Mouse (Mus musculus) heart, postnatal 14 days (tissue): ENCODE results near the gene Hspb9. TPM values are rescaled to one million over a fixed set of nuclear protein-coding genes. Genes with fewer than 3 reads are reported as not detected.

Experiments
- DNase-seq, 2 experiments: peaks; one replicate each; pipeline ENCODE4 v3.0.0; 2021 to 2022
- intact Hi-C: fragments of 180-260 bp; cut with DNase I; formaldehyde crosslinking; loops from one replicate; pipeline ENCODE4 v1.15.1; 2025
- long read RNA-seq, 2 experiments: library from polyadenylated mRNA; stranded (forward); transcript quantifications; one replicate each; pipeline ENCODE4 v2.0.0; 2021
- total RNA-seq, 2 experiments: library from RNA; stranded (reverse); gene quantifications; 2 replicates each; pipeline ENCODE4 v1.2.3; 2021

The Hspb9 gene
- total RNA-seq, result not detected
- long read RNA-seq, experiment 1, result 0 reads
- long read RNA-seq, experiment 2, result 0 reads

DNA sequence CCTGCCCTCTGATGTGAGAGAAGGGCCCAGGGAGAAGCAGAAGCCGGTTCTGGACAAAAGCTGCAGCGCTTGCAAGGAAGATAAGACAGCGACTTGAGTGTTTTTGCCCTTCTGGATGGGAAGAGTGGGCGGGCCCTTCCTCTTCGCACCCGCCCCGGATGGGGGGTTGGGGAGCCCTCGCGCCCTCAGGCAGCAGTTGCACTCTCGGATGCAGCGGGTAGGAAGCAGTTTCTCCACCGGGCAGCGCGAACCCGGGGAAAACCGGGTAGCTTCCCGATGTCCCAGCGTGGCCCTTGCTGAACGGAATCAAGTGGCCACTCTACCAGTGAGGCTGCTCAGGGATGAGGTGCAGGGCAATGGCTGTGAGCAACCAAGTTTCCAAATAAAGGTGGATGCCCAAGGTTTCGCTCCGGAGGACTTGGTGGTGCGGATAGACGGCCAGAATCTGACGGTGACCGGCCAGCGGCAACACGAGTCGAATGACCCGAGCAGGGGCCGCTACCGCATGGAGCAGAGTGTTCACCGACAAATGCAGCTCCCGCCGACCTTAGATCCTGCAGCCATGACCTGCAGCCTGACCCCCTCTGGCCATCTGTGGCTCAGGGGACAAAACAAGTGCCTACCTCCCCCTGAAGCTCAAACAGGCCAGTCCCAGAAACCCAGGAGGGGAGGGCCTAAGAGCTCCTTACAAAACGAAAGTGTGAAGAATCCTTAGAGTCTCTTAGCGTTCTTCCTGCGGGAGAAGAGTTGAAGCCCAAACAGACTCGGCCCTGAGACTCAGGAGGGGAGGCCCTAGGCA lies at the start of gene Hspb9:
Gene Hspb9, plus strand, starts transcription at position 116 of the 799 bp plus-strand sequence.
- DNase-seq, result peak; percentile 77 to 78
- intact Hi-C loops, result loop anchor here (1.0 to 5.0 kb wide), 4 partner anchors 31 to 348 kb away; no protein-coding TSS in a partner anchor

DNA sequence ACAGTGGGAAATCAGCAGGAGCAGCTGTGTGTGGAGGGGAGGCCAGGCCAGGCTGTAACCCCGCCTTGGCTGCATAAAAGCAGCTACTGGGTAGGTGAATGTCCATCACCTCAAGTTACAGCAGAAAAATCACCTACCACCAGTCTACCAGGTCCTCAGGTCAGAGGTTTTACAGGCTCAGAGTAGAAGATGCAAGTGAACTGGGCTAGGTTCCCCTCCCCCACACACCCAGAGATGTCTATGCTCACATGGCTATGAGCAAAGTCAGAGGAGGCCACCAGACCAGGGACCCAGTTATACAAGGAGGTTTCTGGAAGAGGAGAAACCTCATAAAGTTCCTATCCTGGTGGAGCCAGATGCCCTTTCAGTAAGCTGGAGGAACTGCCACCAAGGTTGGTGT lies 42.6 kb upstream of the Hspb9 start:
- DNase-seq, result no peak
- intact Hi-C loops, result no loop called here

DNA sequence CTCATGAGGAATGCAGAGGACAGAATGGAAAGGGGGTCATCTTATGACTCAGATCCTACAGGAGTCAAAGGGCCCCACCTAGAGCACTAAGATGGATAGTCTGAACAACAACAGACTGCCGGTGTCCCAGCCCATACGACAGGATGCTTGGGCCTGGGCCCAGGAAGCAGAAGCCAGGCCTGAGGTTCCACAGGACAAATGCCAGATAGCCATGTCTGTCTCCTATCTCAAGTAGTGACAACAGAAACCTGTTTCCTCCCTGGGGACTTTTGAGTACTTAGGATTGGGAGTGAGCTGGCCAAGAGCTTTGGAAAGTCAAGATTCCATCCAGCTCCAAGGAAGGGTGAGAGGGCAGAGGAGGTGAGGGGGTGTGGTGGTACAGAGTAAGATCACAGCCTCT lies 41.7 kb upstream of the Hspb9 start:
- intact Hi-C loops, result no loop called here
- peak; percentile 39 to 63 for DNase-seq

DNA sequence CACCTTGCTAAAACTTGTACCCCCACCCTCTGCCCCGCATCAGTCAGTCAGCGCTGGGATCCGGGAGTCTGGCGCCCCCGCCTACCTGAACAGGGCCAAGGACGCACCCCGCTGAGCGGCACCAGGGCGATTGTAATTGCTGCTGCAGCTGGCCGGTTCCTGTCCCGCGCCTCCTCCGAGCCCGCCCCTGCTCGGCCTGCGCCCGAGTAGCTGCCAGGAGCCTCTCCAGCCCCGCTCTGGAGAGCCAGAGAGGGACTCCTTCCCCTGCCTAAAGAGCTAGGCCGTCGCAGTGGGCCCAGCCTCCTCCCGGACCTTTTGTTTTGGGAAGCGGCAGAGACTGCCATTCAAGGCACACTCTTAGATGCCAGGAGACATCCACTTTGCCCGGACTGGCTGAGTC lies 40.5 kb upstream of the Hspb9 start:
- DNase-seq, result peak; percentile 68 to 74
- intact Hi-C loops, result no loop called here

DNA sequence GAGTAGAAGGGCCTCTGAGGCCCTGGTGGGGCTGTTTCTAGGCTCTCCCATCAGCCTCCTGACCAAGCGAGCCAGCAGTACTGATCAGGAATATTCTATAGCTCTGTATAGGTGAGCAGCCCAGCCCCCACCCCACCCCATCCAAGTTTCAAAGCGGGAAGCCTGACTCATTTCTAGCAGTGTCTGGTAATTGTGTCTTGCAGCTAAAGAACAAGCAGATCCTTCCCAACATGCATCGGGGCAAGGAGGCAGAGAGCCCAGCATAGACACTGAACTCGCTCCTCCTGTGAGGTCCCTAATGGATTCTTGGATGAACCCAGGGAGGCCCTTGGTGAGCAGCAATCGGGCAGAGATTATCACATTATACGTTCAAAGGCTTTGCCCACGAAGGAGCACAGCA lies 35.8 kb upstream of the Hspb9 start:
- intact Hi-C loops, result no loop called here
- no peak for DNase-seq

DNA sequence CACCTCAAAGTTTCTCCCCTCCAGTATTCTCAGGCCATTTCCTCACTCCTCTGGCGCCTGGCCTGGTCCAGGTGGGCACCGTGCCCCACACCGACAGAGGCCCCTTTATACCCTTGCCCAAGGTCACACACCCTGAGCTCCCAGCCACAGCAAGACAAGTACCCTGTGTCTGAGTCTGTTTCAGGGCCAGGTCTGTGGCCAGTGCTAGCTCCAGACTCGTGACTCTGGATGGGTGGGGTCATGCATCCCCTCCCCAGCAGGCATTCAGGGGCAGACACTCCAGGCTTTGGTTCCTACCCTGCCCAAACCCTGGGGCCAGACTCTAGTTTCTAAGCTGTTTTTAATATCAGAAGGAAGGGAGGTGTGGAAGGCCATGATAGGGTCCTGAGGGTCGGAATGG lies 31.8 kb upstream of the Hspb9 start:
- no peak for DNase-seq
- intact Hi-C loops, result no loop called here

DNA sequence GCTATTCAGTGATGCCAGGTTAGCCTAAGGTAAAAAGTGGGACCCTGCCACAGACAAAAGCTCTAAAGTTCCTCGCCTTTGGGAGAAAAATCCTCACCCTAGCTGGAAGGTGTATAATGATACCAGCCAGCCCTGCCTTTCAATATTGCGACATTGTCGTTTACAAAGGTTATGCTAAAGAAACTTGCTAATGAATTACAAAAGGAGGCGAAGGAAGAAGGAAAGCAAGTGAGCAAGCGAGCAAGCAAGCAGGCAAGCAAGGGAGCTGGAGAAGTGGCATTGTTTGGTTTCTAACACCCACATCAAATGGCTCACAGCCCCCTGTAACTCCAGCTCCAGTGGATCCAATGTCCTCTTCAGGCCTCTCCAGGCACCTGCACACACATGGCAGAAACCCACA lies 31.1 kb upstream of the Hspb9 start:
- intact Hi-C loops, result no loop called here
- no peak for DNase-seq

DNA sequence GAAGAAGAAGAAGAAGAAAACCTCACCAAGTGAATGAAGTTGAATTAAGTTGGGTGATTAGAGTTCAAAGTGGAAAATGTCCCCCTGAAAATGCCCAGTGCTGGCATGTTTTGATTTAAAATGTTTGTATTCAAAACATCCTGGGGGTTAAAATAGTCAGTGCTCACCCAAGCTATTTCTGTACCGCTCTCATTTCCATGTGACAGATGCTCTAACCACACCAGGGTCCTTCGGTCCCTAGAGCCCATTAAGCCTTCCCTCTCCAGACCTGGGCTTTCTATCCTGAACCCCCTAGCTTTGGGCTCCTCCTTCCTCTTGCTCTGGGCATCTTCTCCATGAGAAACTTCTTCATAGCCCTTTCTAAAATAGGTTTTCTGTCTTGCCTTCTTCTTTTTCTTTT lies 29.6 kb upstream of the Hspb9 start:
- intact Hi-C loops, result no loop called here
- no peak for DNase-seq

DNA sequence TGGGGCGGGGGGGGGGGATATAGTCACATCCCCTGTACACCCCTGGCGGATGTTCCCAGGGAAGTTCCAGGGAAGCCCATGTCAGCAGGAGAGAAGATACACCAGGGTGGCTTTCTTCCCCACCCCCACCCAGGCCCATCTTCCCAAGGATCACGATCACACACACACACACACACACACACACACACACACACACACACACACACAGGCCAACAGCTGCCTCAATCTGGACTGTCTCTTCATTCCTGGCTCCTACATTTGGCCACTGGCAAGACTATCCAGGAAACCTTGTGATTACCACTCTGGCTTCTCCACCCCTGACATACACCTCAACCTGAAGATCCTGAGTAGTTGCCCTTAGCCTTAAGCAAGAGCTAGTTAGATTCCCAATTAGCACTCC lies 28.3 kb upstream of the Hspb9 start:
- DNase-seq, result no peak
- intact Hi-C loops, result loop anchor here (5.0 kb wide), 1 partner anchor 33 kb away; no protein-coding TSS in a partner anchor

DNA sequence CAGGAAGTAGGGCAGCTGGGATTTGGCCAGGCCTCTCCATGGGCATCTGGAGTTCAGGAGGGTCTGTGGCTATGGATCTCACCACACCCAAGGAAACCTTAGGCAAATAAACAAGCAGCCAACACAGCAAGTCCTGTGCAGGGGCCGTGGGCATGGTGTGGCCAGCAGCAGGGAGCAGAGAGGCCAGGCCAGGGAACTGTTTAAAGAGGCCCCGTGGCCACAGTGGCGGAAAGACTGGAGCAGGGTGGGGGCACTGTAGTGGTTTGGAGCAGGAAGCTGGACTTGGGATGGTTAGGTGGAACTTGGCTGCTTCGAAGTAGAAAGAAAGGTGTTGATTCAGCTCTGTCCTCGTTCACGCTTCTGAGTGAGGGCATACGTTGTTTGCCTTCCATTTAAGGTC lies 26.4 kb upstream of the Hspb9 start:
- DNase-seq, result no peak
- intact Hi-C loops, result loop anchor here (5.0 kb wide), 1 partner anchor 35 kb away; no protein-coding TSS in a partner anchor

DNA sequence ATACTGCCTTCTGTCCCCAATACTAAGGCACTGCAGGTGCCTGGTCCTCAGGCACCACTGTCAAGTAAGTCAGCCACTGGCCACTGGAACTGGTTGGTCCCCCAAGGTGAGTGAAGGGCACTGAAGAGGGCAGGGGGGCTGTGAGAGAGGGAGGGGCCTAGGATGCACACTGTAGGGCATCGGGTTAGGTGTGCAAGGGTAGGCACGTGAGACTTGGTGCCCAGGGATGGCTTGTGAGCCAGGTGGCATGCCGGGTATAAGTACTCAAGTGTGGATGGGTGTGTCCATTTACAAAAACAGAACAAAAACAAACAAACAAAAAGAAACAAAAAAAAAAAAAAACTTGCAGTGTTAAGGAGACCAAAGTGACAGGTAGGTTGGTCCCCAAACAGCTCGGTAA lies 25.2 kb upstream of the Hspb9 start:
- intact Hi-C loops, result loop anchor here (5.0 kb wide), 1 partner anchor 36 kb away; no protein-coding TSS in a partner anchor

DNA sequence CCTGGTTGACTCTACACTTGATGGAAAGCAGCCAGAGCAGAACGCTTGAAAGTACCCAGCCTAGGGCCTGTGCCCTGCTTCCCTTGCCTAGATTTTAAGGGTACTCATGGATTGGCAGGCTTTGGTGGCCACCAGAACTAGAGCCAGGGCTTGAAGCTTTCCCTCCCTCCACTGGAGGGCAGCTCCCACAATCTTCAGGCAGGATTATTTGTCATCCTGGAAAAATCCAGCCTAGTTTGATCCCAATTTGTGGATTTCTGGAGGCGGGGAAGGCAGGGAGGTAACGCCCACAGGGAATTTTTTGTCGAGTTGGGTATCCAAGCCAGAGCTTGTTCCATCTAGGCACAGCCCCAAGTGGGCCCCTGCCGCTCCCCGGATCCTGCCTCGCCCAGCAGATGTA lies 23.3 kb upstream of the Hspb9 start:
- DNase-seq, result peak in 1 of 2 experiments; percentile 16
- intact Hi-C loops, result no loop called here

More for the DNA sequence above, 25.2 kb upstream of the Hspb9 start:
- no peak for DNase-seq

DNA sequence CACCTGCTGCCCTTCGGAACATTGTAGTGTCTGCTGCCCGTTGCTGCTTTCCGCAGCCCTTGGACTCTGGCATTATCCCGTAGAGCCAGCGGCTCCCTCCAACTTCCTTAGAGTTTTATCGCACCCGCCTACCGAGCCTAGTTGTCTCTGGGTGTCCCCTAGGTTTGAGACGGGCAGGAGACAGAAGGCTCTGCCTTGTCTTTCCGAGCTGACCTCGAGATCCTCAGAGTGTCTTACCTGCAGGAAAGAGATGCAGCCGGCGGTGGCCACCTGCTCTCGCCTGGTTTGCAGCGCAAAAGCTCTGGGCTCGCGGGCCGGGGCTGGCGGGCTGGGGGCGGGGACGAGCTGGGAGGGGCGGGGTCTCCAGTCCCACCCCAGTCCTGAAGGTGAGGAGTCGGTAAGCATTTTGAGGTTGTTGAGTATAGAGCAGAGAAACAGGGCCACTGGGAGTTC lies 21.5 kb upstream of the Hspb9 start, which contains the start of gene Zfp385c:
Gene Zfp385c, minus strand, starts transcription at position 292 of the 453 bp plus-strand sequence.
- intact Hi-C loops, result no loop called here
- no peak for DNase-seq

DNA sequence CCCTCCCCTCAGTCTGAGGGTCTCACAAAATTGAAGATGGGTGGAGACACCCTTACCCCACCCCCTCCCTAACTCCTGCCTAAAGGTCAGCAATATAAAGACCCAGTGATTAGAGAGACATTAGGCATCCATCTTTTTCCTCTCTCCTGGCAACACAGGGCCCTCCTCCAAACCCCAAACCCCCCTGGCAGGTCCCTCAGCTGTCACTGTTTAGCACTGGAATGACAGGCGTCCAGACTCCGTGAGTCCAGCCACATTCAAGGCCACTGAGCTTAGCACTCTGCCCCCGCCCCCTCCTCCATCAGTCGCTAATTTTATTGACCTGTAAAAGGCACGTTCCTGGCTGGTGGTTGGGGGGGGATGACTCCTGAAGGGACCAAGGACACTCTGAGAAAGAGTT lies 20.5 kb upstream of the Hspb9 start:
- DNase-seq, result no peak
- intact Hi-C loops, result no loop called here

DNA sequence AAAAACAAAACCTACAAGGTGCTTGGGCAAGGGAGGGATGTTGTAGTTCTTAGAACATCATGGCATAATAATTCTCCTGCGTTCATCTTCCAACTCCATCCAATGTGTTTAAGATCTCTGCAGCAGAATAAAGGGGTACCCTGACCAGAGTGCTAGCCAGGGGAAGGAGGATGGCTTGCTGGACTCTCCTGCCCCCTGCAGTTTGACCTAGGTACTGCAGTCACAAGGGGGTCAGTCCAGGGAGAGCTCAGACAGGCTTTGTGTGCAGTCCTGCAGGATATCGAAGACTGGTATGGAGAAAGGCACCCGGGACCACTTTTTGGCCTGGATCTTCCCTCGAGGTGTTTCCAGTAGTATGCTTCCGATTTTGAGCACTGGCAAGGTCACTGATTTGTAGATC lies 18.7 kb upstream of the Hspb9 start:
- intact Hi-C loops, result loop anchor here (1.0 kb wide), 2 partner anchors 69 to 125 kb away; no protein-coding TSS in a partner anchor
- DNase-seq, result peak; percentile 84 to 91

DNA sequence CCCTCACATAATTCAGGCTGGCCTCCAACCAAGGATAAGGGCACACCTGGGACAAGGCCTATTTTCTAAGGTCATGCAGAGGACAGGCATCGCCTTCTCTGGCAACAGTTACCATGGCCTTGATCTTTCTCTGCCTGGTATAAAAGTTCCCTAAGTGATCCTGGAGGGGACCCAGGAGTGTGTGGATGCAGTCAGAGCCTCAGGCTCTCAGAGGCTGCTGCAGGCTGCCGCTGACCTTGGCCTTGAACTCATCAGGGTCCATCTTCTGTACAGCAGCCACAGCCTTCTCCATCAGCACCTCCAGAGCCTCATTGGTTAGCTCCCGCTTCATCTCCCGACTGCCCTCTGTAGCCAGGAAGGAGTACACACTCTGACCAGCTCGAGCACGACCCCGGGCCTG lies 15.7 kb upstream of the Hspb9 start:
- DNase-seq, result no peak
- intact Hi-C loops, result no loop called here

DNA sequence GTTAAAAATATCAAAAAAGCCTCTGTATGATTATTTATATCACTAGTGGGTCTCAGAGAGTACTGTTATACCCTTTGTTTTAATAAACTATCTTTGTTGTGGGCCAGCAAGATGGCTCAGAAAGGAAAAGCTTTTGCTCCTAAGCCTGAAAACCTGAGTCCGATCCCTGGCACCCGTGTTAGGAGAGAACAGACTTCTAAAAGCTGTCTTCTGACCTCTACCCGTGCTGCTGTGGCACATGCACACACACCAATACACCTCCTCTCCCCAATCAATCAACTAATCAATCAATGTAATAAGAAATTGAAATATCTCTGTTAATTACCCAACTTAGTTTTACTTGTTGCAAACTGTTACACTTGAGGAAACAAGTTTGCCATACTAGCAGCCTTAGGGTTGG lies 12.9 kb upstream of the Hspb9 start:
- DNase-seq, result no peak
- intact Hi-C loops, result loop anchor here (10.0 kb wide), 1 partner anchor 276 kb away; no protein-coding TSS in a partner anchor

DNA sequence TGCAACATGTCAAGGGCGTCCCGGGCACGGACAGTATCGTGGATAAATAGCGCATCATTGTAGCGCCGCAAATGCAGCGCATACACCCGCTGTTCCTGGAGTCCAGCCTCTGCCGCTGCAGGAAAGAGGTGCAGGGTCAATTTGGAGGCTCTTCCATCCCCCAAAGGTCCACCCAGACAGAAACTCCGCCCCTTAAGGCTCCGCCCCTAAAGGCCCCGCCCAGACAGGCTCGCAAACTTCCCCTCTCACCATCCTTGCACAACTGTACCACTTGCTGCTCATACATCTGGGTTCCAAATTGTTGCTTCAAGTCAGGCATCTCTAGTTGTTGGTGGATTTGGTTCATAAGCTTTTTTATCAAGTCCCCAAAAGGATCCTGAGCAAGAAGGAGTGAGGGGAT lies 12.3 kb upstream of the Hspb9 start:
- peak; percentile 59 to 65 for DNase-seq
- intact Hi-C loops, result loop anchor here (10.0 kb wide), 1 partner anchor 276 kb away; no protein-coding TSS in a partner anchor

DNA sequence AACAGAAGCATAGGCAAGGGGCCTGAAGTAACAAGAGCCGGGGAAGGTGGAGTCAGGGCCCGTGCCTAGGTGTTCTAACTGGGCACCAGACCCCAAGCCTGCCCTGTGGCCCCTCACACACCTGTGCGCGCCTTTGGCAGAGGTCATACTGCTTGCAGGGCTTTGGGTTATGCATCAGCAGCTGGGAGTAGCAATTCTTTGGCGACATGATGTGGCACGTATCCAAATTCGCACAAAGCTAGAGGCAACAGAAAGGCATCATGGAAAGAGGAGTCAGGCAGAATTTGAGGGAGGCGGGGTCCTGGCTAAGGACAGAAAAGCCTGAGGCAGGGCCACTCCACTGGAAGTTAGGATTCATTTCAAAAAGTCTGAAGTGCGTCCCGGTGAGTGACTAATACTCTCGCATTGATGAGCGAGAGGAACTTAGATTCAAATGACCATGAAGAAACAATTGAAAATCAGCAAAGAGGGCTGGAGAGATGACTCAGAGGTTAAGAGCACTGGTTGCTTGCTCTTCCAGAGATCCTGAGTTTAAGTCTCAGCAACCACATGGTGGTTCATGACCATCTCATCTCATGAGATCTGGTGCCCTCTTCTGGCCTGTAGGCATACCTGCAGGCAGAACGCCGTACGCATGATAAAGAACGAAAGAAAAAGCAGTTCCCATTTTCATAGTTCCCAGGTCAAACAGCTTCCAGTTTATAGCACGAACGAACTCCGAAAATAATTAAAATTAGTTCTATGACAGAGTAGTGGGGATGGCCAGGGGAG lies 11.4 kb upstream of the Hspb9 start:
- DNase-seq, result peak; percentile 58 to 85
- intact Hi-C loops, result loop anchor here (2.0 to 10.0 kb wide), 3 partner anchors 75 to 277 kb away; no protein-coding TSS in a partner anchor

DNA sequence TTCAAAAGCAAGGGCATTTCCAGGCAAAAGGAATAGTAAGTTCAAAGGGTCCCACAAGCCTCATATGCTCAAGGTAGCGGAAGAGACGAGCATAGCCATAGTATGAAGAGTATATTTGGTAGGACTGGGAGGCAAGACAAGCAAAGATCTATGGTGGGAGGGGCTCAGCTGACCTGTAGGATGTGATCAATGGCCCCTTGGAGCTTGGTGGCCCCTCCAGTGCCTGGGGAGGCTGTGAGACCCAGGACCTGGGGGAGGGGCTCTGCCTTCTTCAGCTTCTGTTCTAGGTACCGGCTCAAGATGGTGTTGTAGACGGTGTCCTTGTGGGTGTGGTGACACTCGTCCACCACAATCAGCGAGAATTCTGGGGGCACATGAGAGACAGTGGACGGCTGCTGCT lies 10.7 kb upstream of the Hspb9 start:
- no peak for DNase-seq
- intact Hi-C loops, result loop anchor here (2.0 to 10.0 kb wide), 3 partner anchors 76 to 278 kb away; no protein-coding TSS in a partner anchor

DNA sequence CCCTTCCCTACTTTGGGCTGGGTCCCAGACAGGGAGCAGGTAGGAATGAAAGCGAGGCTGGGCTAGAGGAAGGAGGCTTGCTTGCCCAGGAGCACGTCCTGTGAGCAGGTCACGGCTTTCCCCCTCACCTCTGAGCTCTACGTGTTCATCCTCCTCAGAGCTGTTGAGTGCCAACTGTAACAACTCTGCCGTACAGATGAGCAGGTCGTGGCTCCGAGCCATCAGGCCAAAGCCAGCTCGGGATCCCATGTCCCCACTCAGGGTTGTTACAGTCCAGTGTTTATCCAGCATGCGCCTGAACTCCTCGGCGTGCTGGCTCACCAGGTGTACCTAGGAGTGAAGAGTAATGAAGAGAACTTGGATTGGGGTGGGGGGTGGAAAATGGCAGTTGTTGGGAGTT lies 10.3 kb upstream of the Hspb9 start:
- DNase-seq, result no peak
- intact Hi-C loops, result loop anchor here (2.0 to 10.0 kb wide), 3 partner anchors 77 to 279 kb away; no protein-coding TSS in a partner anchor
